Mouse (Mus musculus): Measurements from ENCODE around the gene Tcl1. TPM values are rescaled to one million over a fixed set of nuclear protein-coding genes. Genes with fewer than 3 reads are reported as not detected.
"Not testable (repeated sequence)": the region's sequence is repeated elsewhere in the genome, so short reads cannot be mapped to it uniquely, and the experiment has no call there.

Gene Tcl1
- total RNA-seq, 2 experiments from 2014 or later = not detected

- intact Hi-C loops (cut with DNase I; ENCODE audit: low total_unique reads); DNase-seq: not testable (repeated sequence)
These were observed 31.9 kb downstream of the Tcl1 start, which contains the start of gene Tcl1b3 for GRCm38 (mm10) chr12:105190743-105191142. Tcl1b3 (plus strand) TSS chr12:105191043.

- DNase-seq; intact Hi-C loops (cut with DNase I; ENCODE audit: low total_unique reads): not testable (repeated sequence)
These were observed 33.6 kb downstream of the Tcl1 start for GRCm38 (mm10) chr12:105188980-105189379.

GRCm38 (mm10) chr12:105181040-105181644 lies 41.5 kb downstream of the Tcl1 start:
- DNase-seq; intact Hi-C loops (cut with DNase I; ENCODE audit: low total_unique reads): not testable (repeated sequence)

- intact Hi-C loops (cut with DNase I; ENCODE audit: low total_unique reads) = loop anchor here (10.0 kb wide), 1 partner anchor 121 kb away; no protein-coding TSS in a partner anchor
- DNase-seq = not testable (repeated sequence)
These were observed 46.5 kb downstream of the Tcl1 start, which contains the start of gene Tcl1b5 for GRCm38 (mm10) chr12:105176044-105176443. Tcl1b5 (plus strand) TSS chr12:105176344.

GRCm38 (mm10) chr12:105174318-105174717 lies 48.3 kb downstream of the Tcl1 start:
- peak; percentile 40 for DNase-seq
- intact Hi-C loops (cut with DNase I; ENCODE audit: low total_unique reads) = loop anchor here (10.0 kb wide), 1 partner anchor 120 kb away; no protein-coding TSS in a partner anchor

- intact Hi-C loops (cut with DNase I; ENCODE audit: low total_unique reads) = loop anchor here (10.0 kb wide), 1 partner anchor 119 kb away; no protein-coding TSS in a partner anchor
- DNase-seq = no peak
These were observed 49.2 kb downstream of the Tcl1 start for GRCm38 (mm10) chr12:105173366-105173765.

Other genes with a start within 250 kb of the Tcl1 start
- 1 to 10 TPM; 5.7 TPM for gene Syne3, start 213.0 kb downstream of the Tcl1 start, total RNA-seq (2021)
- 10 to 100 TPM; 66.0 to 67.1 TPM for gene Glrx5, start 190.1 kb downstream of the Tcl1 start, total RNA-seq (2021)
- gene Tcl1b2, start 76.8 kb downstream of the Tcl1 start, total RNA-seq (2021) = not detected
- not detected for gene Tcl1b1, start 63.1 kb downstream of the Tcl1 start, total RNA-seq (2021)
- not detected for gene Tcl1b5, start 46.4 kb downstream of the Tcl1 start, total RNA-seq (2021)
- not detected for gene Tcl1b3, start 31.8 kb downstream of the Tcl1 start, total RNA-seq (2021)
- not detected for gene Tcl1b4, start 20.8 kb downstream of the Tcl1 start, total RNA-seq (2021)
- not detected for gene Tunar, start 111.1 kb upstream of the Tcl1 start, total RNA-seq (2021)
- gene D430019H16Rik, start 231.1 kb upstream of the Tcl1 start, total RNA-seq (2021) = 1 to 10 TPM; 1.1 to 1.6 TPM